Mouse (Mus musculus) ES-CJ7 (cell line): ENCODE data around the gene Sppl2a.

ENCODE experiments used
- DNase-seq: peaks from one replicate; pipeline ENCODE4 v3.0.0; 2011; ENCODE audit warnings: low read depth, low spot score

The Sppl2a gene

DNA sequence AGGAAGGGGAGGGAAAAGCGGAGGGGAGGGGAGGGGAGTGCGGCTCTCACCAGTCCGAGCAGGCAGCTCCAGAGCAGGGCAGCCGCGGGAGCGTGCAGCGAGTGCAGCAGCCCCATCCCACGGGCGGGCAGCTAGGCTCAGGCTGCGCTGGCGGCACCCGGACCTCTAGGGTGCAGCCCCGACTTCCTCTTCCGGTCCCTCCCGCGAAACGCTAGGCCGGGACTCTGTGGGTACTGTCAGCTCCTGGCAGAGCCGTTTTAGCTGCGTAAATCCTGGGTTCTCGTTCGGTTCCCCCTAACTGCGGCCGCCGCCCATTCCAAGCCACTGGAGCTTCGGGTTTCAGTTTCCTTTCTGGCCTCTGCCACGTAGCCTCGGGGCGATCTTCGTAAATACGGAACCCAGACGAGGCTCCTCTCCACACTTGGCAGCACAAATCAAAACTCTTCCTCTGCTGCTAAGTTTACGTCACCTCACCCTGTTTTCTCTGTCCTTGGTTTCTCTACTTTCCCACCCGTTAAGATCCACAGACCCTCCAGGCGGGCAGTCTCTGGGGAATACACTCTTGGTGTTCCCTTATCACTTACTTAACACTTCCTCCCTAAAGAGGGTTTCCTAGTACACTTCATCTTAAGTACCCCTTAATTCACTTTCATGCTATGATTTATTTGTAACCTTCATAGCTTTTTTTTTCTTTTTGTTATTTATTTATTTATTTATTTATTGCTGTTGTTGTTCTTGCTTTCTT, at the start of gene Sppl2a:
Gene Sppl2a (minus strand): TSS at position 339 of the 745 bp plus-strand sequence.
- DNase-seq: peak; percentile 96

DNA sequence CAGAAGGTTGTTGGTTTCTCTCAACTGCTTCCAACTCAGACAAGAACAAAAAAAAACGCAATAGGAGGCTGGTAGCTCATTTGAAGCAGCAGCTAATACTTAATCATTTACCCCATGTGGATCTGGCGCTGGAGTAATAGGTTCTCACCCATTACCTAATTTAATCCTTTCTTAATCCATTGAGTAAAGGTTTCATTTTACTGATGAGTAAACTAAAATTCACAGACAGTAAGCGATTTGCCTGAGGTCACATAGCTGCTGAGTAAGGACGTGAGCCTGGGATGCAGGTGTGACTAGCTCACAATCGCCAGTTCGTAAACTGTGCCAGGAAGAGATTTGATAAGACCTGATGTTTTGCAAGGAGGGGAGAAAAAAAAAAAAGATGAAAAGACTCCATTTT, 44.4 kb upstream of the Sppl2a start:
- DNase-seq: no peak

DNA sequence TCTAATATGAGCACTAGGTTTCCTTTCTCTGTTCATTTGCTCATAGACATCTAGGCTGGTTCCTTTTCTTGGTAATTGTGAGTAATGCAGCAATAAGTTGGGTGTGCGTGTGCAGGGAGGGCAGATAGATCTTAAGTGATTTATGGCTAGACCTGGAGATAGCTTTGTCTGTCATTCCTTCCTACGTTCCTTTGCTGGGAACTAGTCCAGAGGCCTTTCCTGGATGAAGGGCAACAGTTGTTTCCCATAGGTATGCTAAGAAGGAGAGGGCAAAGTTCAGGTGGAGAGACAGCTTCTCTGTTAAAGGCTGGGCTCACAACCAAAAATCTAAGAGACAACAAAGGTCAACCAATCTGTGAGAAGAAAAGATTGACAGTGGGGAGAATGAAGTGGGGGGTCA, 28.7 kb upstream of the Sppl2a start:
- no peak for DNase-seq

GRCm38 (mm10) chr2:126955671-126956070, 22.6 kb upstream of the Sppl2a start:
- DNase-seq: no peak

DNA sequence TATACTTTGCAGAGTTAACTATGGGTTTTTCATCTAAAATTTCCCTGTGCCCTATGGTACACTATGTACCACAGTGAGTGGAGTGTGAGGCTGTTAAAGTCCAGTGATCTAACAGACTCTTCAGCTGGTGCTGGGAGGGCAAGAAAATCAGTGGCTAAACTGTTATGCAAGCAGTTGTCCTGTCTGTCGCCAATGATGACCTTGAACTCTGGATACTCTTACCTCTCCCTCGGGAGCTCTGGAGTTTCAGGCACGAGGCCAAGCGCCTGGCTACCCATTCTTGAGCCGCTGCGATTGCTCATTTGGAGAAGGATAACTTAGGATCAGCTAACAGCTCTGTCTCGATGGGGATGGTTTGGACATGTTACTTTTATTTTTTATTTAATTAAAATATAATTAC, 18.1 kb upstream of the Sppl2a start:
- peak; percentile 67 for DNase-seq

DNA sequence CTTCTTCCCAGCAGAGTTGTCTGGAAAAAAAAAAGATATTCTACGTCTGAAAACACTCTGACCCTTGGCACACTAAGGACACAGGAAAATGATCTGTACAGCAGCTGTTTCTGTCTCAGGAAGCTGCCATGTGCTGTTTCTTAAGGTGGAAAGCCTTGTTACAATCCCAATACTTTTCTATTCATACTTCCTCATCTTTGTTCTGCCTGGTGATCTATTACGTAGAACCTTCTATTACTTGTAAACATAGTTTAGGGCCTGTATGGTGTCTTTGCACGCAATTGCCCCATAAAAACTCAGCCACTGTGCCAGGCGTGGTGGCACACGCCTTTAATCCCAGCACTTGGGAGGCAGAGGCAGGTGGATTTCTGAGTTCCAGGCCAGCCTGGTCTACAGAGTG, 17.4 kb upstream of the Sppl2a start:
- DNase-seq: no peak

GRCm38 (mm10) chr2:126949856-126950255, 16.8 kb upstream of the Sppl2a start:
- DNase-seq: peak; percentile 27

GRCm38 (mm10) chr2:126949297-126949696, 16.3 kb upstream of the Sppl2a start:
- DNase-seq: peak; percentile 77

GRCm38 (mm10) chr2:126948231-126948630, 15.2 kb upstream of the Sppl2a start:
- DNase-seq: no peak

DNA sequence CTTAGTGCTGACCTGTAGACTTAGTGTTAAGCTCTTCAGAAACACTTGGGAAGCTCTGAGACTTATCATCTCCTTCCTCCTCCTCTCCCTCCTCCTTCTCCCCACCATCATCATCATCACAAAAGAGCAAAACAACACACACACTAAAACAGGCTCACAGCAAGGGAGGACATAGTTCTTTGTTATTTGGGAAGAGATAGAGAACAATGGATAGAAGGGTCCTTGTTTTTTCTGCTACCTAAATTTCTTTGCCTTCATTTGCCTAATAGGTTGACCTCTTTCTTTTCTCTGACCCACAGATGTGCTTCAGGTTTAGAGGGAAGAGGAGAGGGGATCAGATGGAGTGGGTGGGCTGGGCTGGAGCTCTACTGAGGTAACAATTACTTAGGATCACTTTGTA, 14.6 kb upstream of the Sppl2a start:
- DNase-seq: peak; percentile 51

- no peak for DNase-seq
Measured at GRCm38 (mm10) chr2:126943211-126943610, 10.2 kb upstream of the Sppl2a start.

- no peak for DNase-seq
Measured at GRCm38 (mm10) chr2:126940314-126940866, 7.4 kb upstream of the Sppl2a start.

DNA sequence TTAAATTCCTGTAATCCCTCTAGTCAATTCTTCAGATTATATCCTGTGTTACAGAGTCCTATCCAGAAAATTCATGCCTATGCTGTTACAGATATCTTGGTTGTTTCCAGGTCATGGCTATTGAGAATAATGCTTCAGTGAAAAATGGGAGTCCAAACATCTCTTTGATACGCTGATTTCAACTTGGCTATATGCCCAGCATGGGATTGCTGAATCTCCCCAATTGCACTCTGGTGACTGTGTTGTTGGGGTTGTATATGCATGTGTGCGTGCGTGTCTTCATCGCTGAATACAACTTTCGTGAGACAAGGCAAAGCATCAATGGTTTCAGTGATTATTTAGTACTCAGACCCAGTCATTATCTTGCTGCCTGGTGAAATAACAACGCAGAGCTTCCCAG, 5.0 kb upstream of the Sppl2a start:
- DNase-seq: no peak

DNA sequence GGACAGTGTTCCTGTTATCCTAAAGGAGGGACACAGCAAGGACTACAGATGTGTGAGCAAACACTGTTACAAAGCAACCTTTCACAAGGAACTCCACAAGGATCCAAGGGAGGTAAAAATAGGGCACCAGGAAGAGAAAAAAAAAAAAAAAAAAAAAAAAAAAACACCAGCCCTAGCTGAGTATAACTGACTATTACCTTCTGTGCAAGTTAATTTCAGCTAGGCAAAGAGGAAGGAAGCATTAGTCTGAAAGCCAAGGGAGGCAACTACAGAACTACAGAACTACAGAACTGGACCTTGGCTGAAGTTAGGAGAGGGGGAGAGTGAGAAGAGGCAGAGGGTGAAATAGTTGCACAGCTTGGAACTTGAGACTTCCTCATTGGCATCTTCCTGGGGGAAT, 886 bp upstream of the Sppl2a start:
- DNase-seq: no peak

GRCm38 (mm10) chr2:126932261-126932896, 656 bp downstream of the Sppl2a start:
- no peak for DNase-seq

DNA sequence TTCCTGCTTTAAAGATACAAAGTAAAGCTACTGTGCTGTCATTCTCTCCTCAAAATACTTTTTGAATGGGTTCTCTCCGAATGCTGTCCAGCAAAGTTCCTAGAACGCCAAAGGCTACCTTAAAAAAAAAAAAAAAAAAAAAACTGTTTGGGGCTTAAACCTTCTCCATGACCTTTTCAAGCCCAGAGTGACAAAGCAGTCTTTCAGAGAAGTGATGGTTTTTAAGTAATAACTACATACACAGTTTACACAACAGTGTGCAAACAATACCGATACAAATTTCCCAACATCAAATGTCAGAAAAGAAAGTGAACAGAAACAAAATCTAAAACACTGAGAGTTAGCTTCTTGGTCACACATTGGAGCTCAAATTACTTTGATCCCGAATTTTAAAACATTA, 1.3 kb downstream of the Sppl2a start:
- no peak for DNase-seq

DNA sequence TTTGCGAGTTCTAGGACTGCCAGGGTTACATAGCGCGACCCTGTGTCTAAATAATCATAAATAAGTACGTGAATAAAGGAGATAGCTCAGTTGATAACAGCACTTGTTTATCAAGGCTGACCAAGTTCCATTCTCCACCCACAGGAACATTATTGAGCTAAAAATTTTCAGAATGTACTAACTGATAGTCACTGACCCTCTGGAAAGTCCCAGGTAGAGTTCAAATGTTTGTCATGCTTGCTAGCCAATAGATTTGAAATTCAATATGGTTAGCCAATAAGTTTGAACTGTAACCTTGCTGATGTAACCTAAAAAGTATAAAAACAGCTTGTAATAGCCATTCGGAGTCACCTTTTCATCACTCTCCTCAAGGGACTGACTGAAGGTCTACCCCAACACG, 4.4 kb downstream of the Sppl2a start:
- no peak for DNase-seq

GRCm38 (mm10) chr2:126920358-126921060, 12.5 kb downstream of the Sppl2a start:
- DNase-seq: no peak

- DNase-seq: no peak
Measured at GRCm38 (mm10) chr2:126916236-126916635, 16.8 kb downstream of the Sppl2a start.

- DNase-seq: no peak
Measured at GRCm38 (mm10) chr2:126914096-126914495, 18.9 kb downstream of the Sppl2a start.

GRCm38 (mm10) chr2:126904162-126904561, 28.9 kb downstream of the Sppl2a start:
- no peak for DNase-seq

DNA sequence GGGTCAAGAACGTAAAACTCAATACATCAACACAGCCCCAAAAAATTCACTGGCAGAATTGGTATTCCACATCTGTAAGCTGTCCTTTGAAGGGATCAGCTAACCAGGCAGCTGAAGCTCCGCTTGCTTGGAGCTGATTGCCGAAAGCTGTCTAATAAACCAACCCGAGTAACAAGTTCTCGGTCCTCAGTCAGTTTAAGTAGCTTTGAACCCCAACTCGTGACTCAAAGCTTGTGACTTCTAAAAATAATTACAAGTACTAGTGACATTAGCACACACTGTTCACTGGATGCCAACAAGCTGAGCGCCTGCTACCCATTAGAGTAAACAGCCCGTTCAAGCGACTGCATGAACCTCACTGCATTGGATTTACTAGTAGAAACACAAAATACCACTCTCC, 35.5 kb downstream of the Sppl2a start:
- no peak for DNase-seq
